Mouse (Mus musculus): ENCODE results near the gene Gm11034. TPM values are rescaled to one million over a fixed set of nuclear protein-coding genes. Genes with fewer than 3 reads are reported as not detected.

Gene Gm11034
- polyA plus RNA-seq, 1 experiment from 2014 or later: not detected

GRCm38 (mm10) chr8:72189417-72190214, 23.8 kb downstream of the Gm11034 start, which contains the start of gene Hsh2d:
TSS of gene Hsh2d (plus strand) at chr8:72189638.
- no peak for DNase-seq (ENCODE audit: low spot score)
- 77% methylated on average over 12 of the region's 12 CpGs for WGBS
- Histone ChIP-seq H3K27ac (no peak within 1 kb of the TSS), H3K9me3 (ENCODE audit: control insufficient read depth, low read length) (no peaks in the 10 kb centered on the region), H3K4me2 (replicated peaks) (no peak within 1 kb of the TSS), H3K27me3 (ENCODE audit: control insufficient read depth, insufficient read depth, low read length) (no peaks in the 10 kb centered on the region), H3K9ac (no peak within 1 kb of the TSS), H3K4me1 (replicated peaks; ENCODE audit: control insufficient read depth, insufficient read depth, low read length) (no peaks in the 10 kb centered on the region), H3K36me3 (replicated peaks; ENCODE audit: control insufficient read depth, insufficient read depth) (no peaks in the 10 kb centered on the region), H3K4me3 (replicated peaks; ENCODE audit: low read length) (no peak within 1 kb of the TSS)
- no peak for ATAC-seq (ENCODE audit: low FRiP score)

- Histone ChIP-seq H3K4me2 (replicated peaks) (no peak overlapping the region), H3K9me3 (ENCODE audit: control insufficient read depth, low read length) (no peaks in the 10 kb centered on the region), H3K9ac (no peak overlapping the region), H3K36me3 (replicated peaks; ENCODE audit: control insufficient read depth, insufficient read depth) (no peaks in the 10 kb centered on the region), H3K4me1 (replicated peaks; ENCODE audit: control insufficient read depth, insufficient read depth, low read length) (no peaks in the 10 kb centered on the region), H3K27ac (no peak overlapping the region), H3K4me3 (replicated peaks; ENCODE audit: low read length) (no peak overlapping the region), H3K27me3 (ENCODE audit: control insufficient read depth, insufficient read depth, low read length) (no peaks in the 10 kb centered on the region)
- DNase-seq (ENCODE audit: low spot score): no peak
- 86% methylated on average over 2 of the region's 2 CpGs for WGBS
- no peak for ATAC-seq (ENCODE audit: low FRiP score)
These were observed 25.6 kb downstream of the Gm11034 start for GRCm38 (mm10) chr8:72187793-72188331.

- H3K36me3 ChIP-seq (replicated peaks; ENCODE audit: control insufficient read depth, insufficient read depth): peaks cover 31% of the 10 kb centered on the region
- 66% methylated on average over 2 of the region's 2 CpGs for WGBS
- no peak overlapping the region for H3K27ac ChIP-seq
- no peak overlapping the region for H3K4me2 ChIP-seq (replicated peaks)
- DNase-seq (ENCODE audit: low spot score) (no peak), ATAC-seq (ENCODE audit: low FRiP score) (peak; percentile 48; the same call in 1 of the 2 replicates)
- no peak overlapping the region for H3K9ac ChIP-seq
- H3K4me1 ChIP-seq (replicated peaks; ENCODE audit: control insufficient read depth, insufficient read depth, low read length): no peaks in the 10 kb centered on the region
- no peak overlapping the region for H3K4me3 ChIP-seq (replicated peaks; ENCODE audit: low read length)
- no peaks in the 10 kb centered on the region for H3K9me3 ChIP-seq (ENCODE audit: control insufficient read depth, low read length)
- H3K27me3 ChIP-seq (ENCODE audit: control insufficient read depth, insufficient read depth, low read length): no peaks in the 10 kb centered on the region
These were observed 29.8 kb downstream of the Gm11034 start for GRCm38 (mm10) chr8:72183554-72184202.

GRCm38 (mm10) chr8:72177346-72177925, 36.0 kb downstream of the Gm11034 start:
- Histone ChIP-seq H3K27me3 (ENCODE audit: control insufficient read depth, insufficient read depth, low read length) (no peaks in the 10 kb centered on the region), H3K4me1 (replicated peaks; ENCODE audit: control insufficient read depth, insufficient read depth, low read length) (no peaks in the 10 kb centered on the region), H3K4me2 (replicated peaks) (no peak overlapping the region), H3K4me3 (replicated peaks; ENCODE audit: low read length) (no peak overlapping the region), H3K9me3 (ENCODE audit: control insufficient read depth, low read length) (no peaks in the 10 kb centered on the region), H3K36me3 (replicated peaks; ENCODE audit: control insufficient read depth, insufficient read depth) (peaks cover 93% of the 10 kb centered on the region), H3K27ac (no peak overlapping the region), H3K9ac (no peak overlapping the region)
- WGBS: 53% methylated on average over 5 of the region's 5 CpGs
- peak; percentile 71 for DNase-seq (ENCODE audit: low spot score)
- ATAC-seq (ENCODE audit: low FRiP score): peak; percentile 35; the same call in 1 of the 2 replicates

GRCm38 (mm10) chr8:72169681-72170249, 43.7 kb downstream of the Gm11034 start:
- ATAC-seq (ENCODE audit: low FRiP score): no peak
- H3K9ac ChIP-seq: no peak overlapping the region
- 92% methylated on average over 3 of the region's 3 CpGs for WGBS

GRCm38 (mm10) chr8:72169098-72169668, 44.3 kb downstream of the Gm11034 start:
- H3K27me3 ChIP-seq (ENCODE audit: control insufficient read depth, insufficient read depth, low read length): no peaks in the 10 kb centered on the region
- peaks cover 61% of the 10 kb centered on the region for H3K36me3 ChIP-seq (replicated peaks; ENCODE audit: control insufficient read depth, insufficient read depth)
- DNase-seq (ENCODE audit: low spot score) (no peak), ATAC-seq (ENCODE audit: low FRiP score) (no peak)
- H3K4me1 ChIP-seq (replicated peaks; ENCODE audit: control insufficient read depth, insufficient read depth, low read length): no peaks in the 10 kb centered on the region
- H3K4me2 ChIP-seq (replicated peaks): no peak overlapping the region
- WGBS: 92% methylated on average over 3 of the region's 3 CpGs
- no peaks in the 10 kb centered on the region for H3K9me3 ChIP-seq (ENCODE audit: control insufficient read depth, low read length)
- no peak overlapping the region for H3K27ac ChIP-seq
- no peak overlapping the region for H3K4me3 ChIP-seq (replicated peaks; ENCODE audit: low read length)
- no peak overlapping the region for H3K9ac ChIP-seq

More at GRCm38 (mm10) chr8:72169681-72170249, 43.7 kb downstream of the Gm11034 start:
- H3K4me3 ChIP-seq (replicated peaks; ENCODE audit: low read length): no peak overlapping the region
- no peaks in the 10 kb centered on the region for H3K27me3 ChIP-seq (ENCODE audit: control insufficient read depth, insufficient read depth, low read length)
- no peak overlapping the region for H3K4me2 ChIP-seq (replicated peaks)
- no peak overlapping the region for H3K27ac ChIP-seq
- DNase-seq (ENCODE audit: low spot score): no peak
- no peaks in the 10 kb centered on the region for H3K9me3 ChIP-seq (ENCODE audit: control insufficient read depth, low read length)
- H3K4me1 ChIP-seq (replicated peaks; ENCODE audit: control insufficient read depth, insufficient read depth, low read length): no peaks in the 10 kb centered on the region
- peaks cover 67% of the 10 kb centered on the region for H3K36me3 ChIP-seq (replicated peaks; ENCODE audit: control insufficient read depth, insufficient read depth)

Other genes with a start within 250 kb of the Gm11034 start
- gene Cyp4f18, start 204.0 kb downstream of the Gm11034 start, polyA plus RNA-seq (2014; fragmentation: Nextera tagmentation; extraction: Ambion mirVana): 0.20 and 0.53 TPM in 2 replicates
- not detected in 2 replicates for gene Olfr372, start 172.4 kb downstream of the Gm11034 start, polyA plus RNA-seq (2014; fragmentation: Nextera tagmentation; extraction: Ambion mirVana)
- gene Olfr373, start 130.5 kb downstream of the Gm11034 start, polyA plus RNA-seq (2014; fragmentation: Nextera tagmentation; extraction: Ambion mirVana): not detected in 2 replicates
- gene Olfr374, start 106.6 kb downstream of the Gm11034 start, polyA plus RNA-seq (2014; fragmentation: Nextera tagmentation; extraction: Ambion mirVana): not detected in 2 replicates
- 177 and 186 TPM in 2 replicates for gene Tpm4, start 78.7 kb downstream of the Gm11034 start, polyA plus RNA-seq (2014; fragmentation: Nextera tagmentation; extraction: Ambion mirVana)
- gene Rab8a, start 52.4 kb downstream of the Gm11034 start, polyA plus RNA-seq (2014; fragmentation: Nextera tagmentation; extraction: Ambion mirVana): 60.4 and 68.9 TPM in 2 replicates
- gene Hsh2d, start 24.0 kb downstream of the Gm11034 start, polyA plus RNA-seq (2014; fragmentation: Nextera tagmentation; extraction: Ambion mirVana): not detected in 2 replicates
- gene Cib3, start 799 bp downstream of the Gm11034 start, polyA plus RNA-seq (2014; fragmentation: Nextera tagmentation; extraction: Ambion mirVana): not detected in 2 replicates
- gene Fam32a, start 6.1 kb upstream of the Gm11034 start, polyA plus RNA-seq (2014; fragmentation: Nextera tagmentation; extraction: Ambion mirVana): 62.7 and 70.1 TPM in 2 replicates
- 212 and 221 TPM in 2 replicates for gene Ap1m1, start 26.4 kb upstream of the Gm11034 start, polyA plus RNA-seq (2014; fragmentation: Nextera tagmentation; extraction: Ambion mirVana)
- 13.1 and 14.3 TPM in 2 replicates for gene Gm10282, start 91.6 kb upstream of the Gm11034 start, polyA plus RNA-seq (2014; fragmentation: Nextera tagmentation; extraction: Ambion mirVana)
- 6.8 and 9.5 TPM in 2 replicates for gene Klf2, start 105.4 kb upstream of the Gm11034 start, polyA plus RNA-seq (2014; fragmentation: Nextera tagmentation; extraction: Ambion mirVana)
- 59.3 and 60.5 TPM in 2 replicates for gene Eps15l1, start 207.8 kb upstream of the Gm11034 start, polyA plus RNA-seq (2014; fragmentation: Nextera tagmentation; extraction: Ambion mirVana)
- gene Calr3, start 230.2 kb upstream of the Gm11034 start, polyA plus RNA-seq (2014; fragmentation: Nextera tagmentation; extraction: Ambion mirVana): 0.92 and 1.7 TPM in 2 replicates
- gene 1700030K09Rik, start 230.2 kb upstream of the Gm11034 start, polyA plus RNA-seq (2014; fragmentation: Nextera tagmentation; extraction: Ambion mirVana): 14.4 and 14.9 TPM in 2 replicates